Mouse (Mus musculus) ovary, postnatal 14 days (tissue): ENCODE results near the gene Fanci.

Source experiments
- DNase-seq: peaks from one replicate; pipeline ENCODE4 v3.0.0; 2022; ENCODE audit warnings: low spot score

The Fanci gene

GRCm38 (mm10) chr7:79387991-79388390 lies 3.7 kb upstream of the Fanci start:
- no peak for DNase-seq

GRCm38 (mm10) chr7:79388671-79389206 lies 3.0 kb upstream of the Fanci start:
- DNase-seq, result no peak

GRCm38 (mm10) chr7:79390141-79390708 lies 1.5 kb upstream of the Fanci start:
- DNase-seq, result no peak

GRCm38 (mm10) chr7:79391471-79391870 lies 258 bp upstream of the Fanci start:
- no peak for DNase-seq

GRCm38 (mm10) chr7:79392860-79393513 lies 1.3 kb downstream of the Fanci start:
- DNase-seq, result no peak

- DNase-seq, result no peak
These were observed 2.2 kb downstream of the Fanci start for GRCm38 (mm10) chr7:79393924-79394323.

GRCm38 (mm10) chr7:79394666-79395065 lies 2.9 kb downstream of the Fanci start:
- DNase-seq, result no peak

- no peak for DNase-seq
These were observed 3.5 kb downstream of the Fanci start for GRCm38 (mm10) chr7:79395186-79395585.

- no peak for DNase-seq
These were observed 5.8 kb downstream of the Fanci start for GRCm38 (mm10) chr7:79397446-79397963.

- no peak for DNase-seq
These were observed 6.7 kb downstream of the Fanci start for GRCm38 (mm10) chr7:79398426-79398825.

- no peak for DNase-seq
These were observed 7.2 kb downstream of the Fanci start for GRCm38 (mm10) chr7:79398971-79399370.

GRCm38 (mm10) chr7:79400296-79400695 lies 8.6 kb downstream of the Fanci start:
- no peak for DNase-seq

GRCm38 (mm10) chr7:79414449-79415375 lies 23.0 kb downstream of the Fanci start:
- no peak for DNase-seq

GRCm38 (mm10) chr7:79419950-79420349 lies 28.2 kb downstream of the Fanci start:
- DNase-seq, result no peak

- no peak for DNase-seq
These were observed 31.1 kb downstream of the Fanci start for GRCm38 (mm10) chr7:79422876-79423275.

GRCm38 (mm10) chr7:79425804-79426203 lies 34.1 kb downstream of the Fanci start:
- DNase-seq, result no peak

- DNase-seq, result no peak
These were observed 36.5 kb downstream of the Fanci start for GRCm38 (mm10) chr7:79428243-79428642.

GRCm38 (mm10) chr7:79440035-79440434 lies 48.3 kb downstream of the Fanci start:
- DNase-seq, result no peak

- DNase-seq, result no peak
These were observed 55.3 kb downstream of the Fanci start for GRCm38 (mm10) chr7:79447048-79447447.

- no peak for DNase-seq
These were observed 55.8 kb downstream of the Fanci start for GRCm38 (mm10) chr7:79447486-79447885.

- DNase-seq, result no peak
These were observed 70.0 kb downstream of the Fanci start for GRCm38 (mm10) chr7:79461721-79462120.

- no peak for DNase-seq
These were observed 71.8 kb downstream of the Fanci start for GRCm38 (mm10) chr7:79463376-79464077.
